Mouse (Mus musculus): Measurements from ENCODE around the gene Rgl2. TPM values are rescaled to one million over a fixed set of nuclear protein-coding genes. Genes with fewer than 3 reads are reported as not detected.

The Rgl2 gene
- polyA plus RNA-seq, 2 experiments: 48.7 to 193 TPM

DNA sequence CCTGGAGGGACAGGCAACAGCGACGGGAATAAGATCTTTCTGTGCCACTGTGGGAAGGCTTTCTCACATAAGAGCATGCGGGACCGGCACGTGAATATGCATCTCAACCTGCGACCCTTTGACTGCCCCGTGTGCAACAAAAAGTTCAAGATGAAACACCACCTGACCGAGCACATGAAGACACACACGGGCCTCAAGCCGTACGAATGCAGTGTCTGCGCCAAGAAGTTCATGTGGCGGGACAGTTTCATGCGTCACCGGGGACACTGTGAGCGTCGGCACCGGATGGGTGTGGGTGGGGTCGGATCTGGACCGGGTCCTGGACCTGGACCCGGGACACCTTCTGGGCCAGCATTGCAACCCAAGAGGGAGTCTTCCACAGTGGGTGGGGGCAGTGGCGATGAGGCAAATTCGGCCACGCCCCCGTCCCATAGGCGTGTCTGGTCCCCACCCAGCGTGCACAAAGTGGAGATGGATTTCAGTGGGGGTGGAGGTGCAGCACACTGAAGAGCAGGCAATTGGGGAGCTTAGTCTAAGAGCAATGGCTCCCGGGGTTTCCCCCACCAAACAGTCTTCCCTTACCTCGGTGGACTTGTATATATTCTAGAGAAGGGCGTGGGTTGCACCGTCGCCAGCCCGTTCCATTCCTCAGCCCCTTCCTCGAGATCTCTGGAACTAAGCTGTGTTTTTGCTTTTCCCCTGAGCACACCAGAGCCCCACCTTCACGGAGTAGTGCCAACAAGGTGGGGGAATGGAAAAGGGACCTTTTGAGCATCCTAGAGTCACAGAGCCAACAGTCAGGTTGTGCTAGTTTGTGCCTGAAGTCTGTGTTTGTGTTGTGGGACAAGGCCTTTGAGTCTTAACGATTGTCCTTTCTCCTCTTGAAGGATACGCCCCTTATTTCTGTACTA lies 10.8 kb upstream of the Rgl2 start:
- peak overlapping the region; percentile 66; the same call in 1 of the 2 replicates for H3K9ac ChIP-seq (ENCODE audit: low read depth, low read length, severe bottlenecking)
- H3K4me2 ChIP-seq (replicated peaks; ENCODE audit: low read depth, low read length, severe bottlenecking): peak overlapping the region; percentile 99
- no peak for TF ChIP-seq POLR2A (IDR thresholded peaks at IDR 0.05; ENCODE audit: borderline replicate concordance, extremely low read depth, insufficient read depth, insufficient read length)
- H3K9me3 ChIP-seq (ENCODE audit: control insufficient read depth, low read length): no peaks in the 10 kb centered on the region
- DNase-seq (ENCODE audit: low spot score) (no peak), ATAC-seq (ENCODE audit: low FRiP score, low read depth) (no peak)
- H3K36me3 ChIP-seq (ENCODE audit: control insufficient read depth, insufficient read depth, low read length): peaks cover 25% of the 10 kb centered on the region
- no peaks in the 10 kb centered on the region for H3K27me3 ChIP-seq (ENCODE audit: control insufficient read depth, insufficient read depth, low read length)
- WGBS: 60% methylated on average over 37 of the region's 37 CpGs
- peaks cover 18% of the 10 kb centered on the region for H3K4me1 ChIP-seq (ENCODE audit: control insufficient read depth, insufficient read depth, low read length)
- no peak overlapping the region for H3K27ac ChIP-seq (replicated peaks; ENCODE audit: low read depth, low read length)
- H3K4me3 ChIP-seq (replicated peaks; ENCODE audit: low read length): peak overlapping the region; percentile 67

DNA sequence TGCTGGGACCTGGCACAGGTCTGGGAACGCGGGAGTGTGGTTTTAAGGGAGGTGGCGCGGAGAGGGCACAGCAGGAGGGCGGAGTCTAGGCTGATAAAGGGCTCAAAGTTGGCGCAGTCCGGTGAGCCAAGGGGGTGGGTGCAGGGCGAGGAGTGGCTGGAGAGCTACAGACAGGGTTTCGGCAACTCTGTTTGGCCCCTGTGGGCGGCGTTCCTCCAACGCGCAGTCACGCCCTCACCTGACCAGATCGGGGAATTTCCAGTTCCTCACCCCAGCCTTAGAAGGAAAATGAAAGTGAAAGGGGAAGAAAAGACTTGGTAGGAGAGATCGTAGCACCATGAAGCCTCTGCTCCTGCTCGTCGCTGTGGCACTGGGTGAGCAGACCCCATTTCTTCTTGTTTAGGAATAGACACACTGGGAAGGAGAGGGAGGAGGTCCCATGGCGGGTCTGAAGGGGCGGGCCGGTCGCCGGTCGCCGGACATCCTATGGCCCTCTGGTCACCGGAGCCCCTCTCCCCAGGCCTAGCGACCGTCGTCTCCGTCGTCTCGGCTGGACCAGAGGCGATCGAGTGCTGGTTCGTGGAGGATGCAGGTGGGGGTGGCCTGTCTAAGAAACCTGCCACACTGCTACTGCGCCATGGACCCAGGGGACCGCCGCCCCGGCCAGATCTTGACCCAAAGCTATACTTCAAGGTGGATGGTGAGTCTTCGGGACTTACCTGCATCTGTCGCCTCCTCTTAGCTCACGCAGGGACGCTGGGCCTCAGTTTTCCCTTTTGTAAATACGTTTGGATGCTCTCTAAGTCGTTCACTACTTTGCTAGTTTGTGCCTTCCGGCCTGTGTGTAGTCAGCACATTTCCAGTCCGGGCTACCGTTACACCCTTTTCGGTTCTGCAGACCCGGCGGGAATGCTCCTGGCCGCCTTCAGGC lies 9.7 kb upstream of the Rgl2 start:
- H3K9me3 ChIP-seq (ENCODE audit: control insufficient read depth, low read length): no peaks in the 10 kb centered on the region
- H3K4me2 ChIP-seq (replicated peaks; ENCODE audit: low read depth, low read length, severe bottlenecking): peak overlapping the region; percentile 99
- peak overlapping the region; percentile 67 for H3K4me3 ChIP-seq (replicated peaks; ENCODE audit: low read length)
- under 1% methylated on average over 52 of the region's 52 CpGs for WGBS
- no peaks in the 10 kb centered on the region for H3K27me3 ChIP-seq (ENCODE audit: control insufficient read depth, insufficient read depth, low read length)
- DNase-seq (ENCODE audit: low spot score): no peak
- TF ChIP-seq POLR2A (IDR thresholded peaks at IDR 0.05; ENCODE audit: borderline replicate concordance, extremely low read depth, insufficient read depth, insufficient read length): no peak
- H3K9ac ChIP-seq (ENCODE audit: low read depth, low read length, severe bottlenecking): peak overlapping the region; percentile 66
- peaks cover 14% of the 10 kb centered on the region; the same call in 1 of the 2 replicates for H3K36me3 ChIP-seq (ENCODE audit: control insufficient read depth, insufficient read depth, low read length)
- H3K27ac ChIP-seq (replicated peaks; ENCODE audit: low read depth, low read length): peak overlapping the region; percentile 33
- H3K4me1 ChIP-seq (ENCODE audit: control insufficient read depth, insufficient read depth, low read length): peaks cover 18% of the 10 kb centered on the region
- no peak for ATAC-seq (ENCODE audit: low FRiP score, low read depth)

DNA sequence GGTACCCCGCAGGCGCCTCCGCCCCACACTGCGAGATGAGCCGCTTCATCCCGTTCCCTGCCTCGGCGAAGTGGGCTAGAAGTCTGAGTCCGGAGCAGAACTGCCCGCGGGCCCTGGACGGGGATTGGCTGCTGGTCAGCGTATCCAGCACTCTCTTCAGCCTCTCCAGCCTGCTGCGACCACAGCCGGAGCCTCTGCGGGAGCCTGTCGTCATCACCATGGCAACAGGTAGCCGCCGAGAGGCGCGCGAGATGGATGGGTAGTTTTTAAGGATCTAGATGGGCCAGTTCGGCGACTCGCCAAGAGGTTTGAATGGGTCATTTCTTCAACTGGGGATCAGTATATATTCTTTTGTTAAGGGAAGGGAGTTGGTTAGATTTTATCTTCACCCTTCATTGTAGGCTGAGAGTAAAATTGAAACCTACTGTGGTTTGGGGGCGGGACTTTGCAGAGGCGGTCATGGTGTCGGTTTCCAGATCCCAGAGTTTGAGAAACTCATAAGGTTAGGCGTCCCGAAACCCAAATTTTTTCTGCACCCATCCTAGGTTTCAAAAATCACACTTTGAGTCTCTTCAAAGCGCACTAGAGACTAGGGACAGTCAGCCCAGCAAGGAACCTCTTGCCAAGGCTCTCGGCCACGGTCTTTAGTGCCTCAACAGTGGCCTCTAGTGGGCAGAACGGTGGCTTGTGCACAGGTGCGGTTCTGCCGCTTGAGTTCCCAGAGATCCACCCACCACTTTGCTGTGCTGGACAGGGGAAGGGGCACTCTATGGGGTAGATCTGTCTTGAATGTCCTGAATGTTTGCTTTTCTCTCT lies 8.9 kb upstream of the Rgl2 start:
- peak overlapping the region; percentile 66 for H3K9ac ChIP-seq (ENCODE audit: low read depth, low read length, severe bottlenecking)
- ATAC-seq (ENCODE audit: low FRiP score, low read depth): peak; percentile 30
- no peaks in the 10 kb centered on the region for H3K27me3 ChIP-seq (ENCODE audit: control insufficient read depth, insufficient read depth, low read length)
- peak overlapping the region; percentile 99 for H3K4me2 ChIP-seq (replicated peaks; ENCODE audit: low read depth, low read length, severe bottlenecking)
- no peak for TF ChIP-seq POLR2A (IDR thresholded peaks at IDR 0.05; ENCODE audit: borderline replicate concordance, extremely low read depth, insufficient read depth, insufficient read length)
- peak overlapping the region; percentile 33; the same call in 1 of the 2 replicates for H3K27ac ChIP-seq (replicated peaks; ENCODE audit: low read depth, low read length)
- peaks cover 10% of the 10 kb centered on the region for H3K4me1 ChIP-seq (ENCODE audit: control insufficient read depth, insufficient read depth, low read length)
- no peaks in the 10 kb centered on the region for H3K9me3 ChIP-seq (ENCODE audit: control insufficient read depth, low read length)
- DNase-seq (ENCODE audit: low spot score): peak; percentile 77
- peak overlapping the region; percentile 67 for H3K4me3 ChIP-seq (replicated peaks; ENCODE audit: low read length)
- under 1% methylated on average over 36 of the region's 36 CpGs for WGBS
- peaks cover 8% of the 10 kb centered on the region; the same call in 1 of the 2 replicates for H3K36me3 ChIP-seq (ENCODE audit: control insufficient read depth, insufficient read depth, low read length)

DNA sequence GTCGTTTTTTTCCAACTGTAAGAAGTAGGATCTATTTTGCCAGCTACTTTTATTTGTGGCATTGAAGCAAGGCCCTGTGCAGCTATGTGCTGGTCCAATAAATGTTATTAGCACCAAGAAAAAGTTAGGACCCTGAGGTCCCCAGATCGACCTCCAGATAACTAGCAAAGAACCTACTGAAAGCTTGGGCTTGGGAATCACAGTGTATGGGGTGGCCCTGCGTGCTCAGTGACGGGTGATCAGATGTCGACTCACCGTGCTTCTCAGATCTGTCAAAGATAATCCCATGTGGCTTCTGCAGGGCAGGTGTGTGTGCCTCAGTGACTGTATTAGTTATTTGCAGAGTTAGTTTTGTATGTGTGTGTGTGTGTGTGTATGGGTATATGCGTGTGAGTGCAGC lies 8.0 kb upstream of the Rgl2 start:
- Histone ChIP-seq H3K9ac (ENCODE audit: low read depth, low read length, severe bottlenecking) (no peak overlapping the region), H3K27ac (replicated peaks; ENCODE audit: low read depth, low read length) (no peak overlapping the region), H3K4me2 (replicated peaks; ENCODE audit: low read depth, low read length, severe bottlenecking) (no peak overlapping the region), H3K4me3 (replicated peaks; ENCODE audit: low read length) (no peak overlapping the region), H3K9me3 (ENCODE audit: control insufficient read depth, low read length) (no peaks in the 10 kb centered on the region), H3K36me3 (ENCODE audit: control insufficient read depth, insufficient read depth, low read length) (peaks cover 13% of the 10 kb centered on the region), H3K4me1 (ENCODE audit: control insufficient read depth, insufficient read depth, low read length) (peaks cover 10% of the 10 kb centered on the region), H3K27me3 (ENCODE audit: control insufficient read depth, insufficient read depth, low read length) (no peaks in the 10 kb centered on the region)
- ATAC-seq (ENCODE audit: low FRiP score, low read depth) (no peak), DNase-seq (ENCODE audit: low spot score) (no peak)
- 89% methylated on average over 7 of the region's 7 CpGs for WGBS
- no peak for TF ChIP-seq POLR2A (IDR thresholded peaks at IDR 0.05; ENCODE audit: borderline replicate concordance, extremely low read depth, insufficient read depth, insufficient read length)

All from limb, embryonic 14.5 days (tissue).